Mouse (Mus musculus) limb, embryonic 14.5 days (tissue): ENCODE results near the gene Zfp541. TPM values are rescaled to one million over a fixed set of nuclear protein-coding genes. Genes with fewer than 3 reads are reported as not detected.

Source experiments
- ATAC-seq: fragments of 200-750 bp; cut with Nextera tagmentation; 2 replicates; pipeline ENCODE4 v1.8.0; 2017; ENCODE audit warnings: low read depth, moderate number of reproducible peaks, moderate TSS enrichment; ENCODE audit not compliant: low FRiP score
- DNase-seq: peaks from one replicate; pipeline ENCODE4 v3.0.0-alpha.2; 2015; ENCODE audit warnings: low spot score
- H3K27ac ChIP-seq: fragments of 300-500 bp; sonication (generic); replicated peaks from 2 replicates; pipeline ENCODE4 v1.5.1; 2014; ENCODE audit warnings: low read depth, mild to moderate bottlenecking, low read length, moderate library complexity, mixed read lengths
- H3K27me3 ChIP-seq: fragments of 300-500 bp; sonication (generic); 2 replicates; pipeline ENCODE4 v1.6.1; 2014; ENCODE audit warnings: low read length, mixed read lengths; ENCODE audit not compliant: control insufficient read depth, insufficient read depth
- H3K36me3 ChIP-seq: fragments of 300-500 bp; sonication (generic); 2 replicates; pipeline ENCODE4 v1.6.1; 2014; ENCODE audit warnings: mild to moderate bottlenecking, low read length, moderate library complexity, mixed read lengths; ENCODE audit not compliant: control insufficient read depth, insufficient read depth
- H3K4me1 ChIP-seq: fragments of 300-500 bp; sonication (generic); 2 replicates; pipeline ENCODE4 v1.6.1; 2014; ENCODE audit warnings: antibody characterized with exemption, low read length, mixed read lengths; ENCODE audit not compliant: control insufficient read depth, insufficient read depth
- H3K4me2 ChIP-seq: fragments of 300-500 bp; sonication (generic); replicated peaks from 2 replicates; pipeline ENCODE4 v1.6.1; 2014; ENCODE audit warnings: low read depth, mild to moderate bottlenecking, low read length, moderate library complexity; ENCODE audit not compliant: severe bottlenecking
- H3K4me3 ChIP-seq: fragments of 300-500 bp; sonication (generic); replicated peaks from 2 replicates; pipeline ENCODE4 v1.5.1; 2014; ENCODE audit warnings: low read length
- H3K9ac ChIP-seq: fragments of 300-500 bp; sonication (generic); 2 replicates; pipeline ENCODE4 v1.6.1; 2014; ENCODE audit warnings: mild to moderate bottlenecking, low read depth, low read length, moderate library complexity; ENCODE audit not compliant: severe bottlenecking
- H3K9me3 ChIP-seq: fragments of 300-500 bp; sonication (generic); 2 replicates; pipeline ENCODE4 v1.6.1; 2016; ENCODE audit warnings: low read length; ENCODE audit not compliant: control insufficient read depth
- POLR2A ChIP-seq: fragments of 200-500 bp; IDR thresholded peaks from 2 replicates; pipeline ENCODE4 v1.8.0; 2012; ENCODE audit warnings: inconsistent platforms, mild to moderate bottlenecking, moderate library complexity, borderline replicate concordance; ENCODE audit not compliant: insufficient read depth, insufficient read length; ENCODE audit errors: extremely low read depth
- WGBS: fragments of 180-500 bp; shearing (Covaris S2); extraction: QIAGEN DNeasy Blood & Tissue Kit; methylation state at CpG from one replicate; pipeline ENCODE4 v1.1.7; 2014; 5-methylcytosine and 5-hydroxymethylcytosine counted together
- polyA plus RNA-seq, 2 experiments: library from polyadenylated mRNA; depleted of rRNA in 1 of 2; stranded (reverse) in 1 of 2; unstranded in 1 of 2; fragments of >200 nt; fragmentation: Nextera tagmentation in 1 of 2; extraction: Ambion mirVana in 1 of 2; gene quantifications; 2 replicates each; pipeline versions ENCODE4 v1.2.1 to v1.2.3; 2012 to 2014

Zfp541 gene
- polyA plus RNA-seq, 2 experiments: 0.17 to 0.26 TPM

- H3K9ac ChIP-seq: no peak overlapping the region
- no peaks in the 10 kb centered on the region; the same call in 1 of the 2 replicates for H3K36me3 ChIP-seq
- WGBS: 83% methylated on average over 9 of the region's 9 CpGs
- H3K4me1 ChIP-seq: peaks cover 6% of the 10 kb centered on the region; the same call in 1 of the 2 replicates
- no peak overlapping the region for H3K4me2 ChIP-seq
- ATAC-seq: no peak
- no peak overlapping the region for H3K4me3 ChIP-seq
- no peaks in the 10 kb centered on the region for H3K9me3 ChIP-seq
- no peak for TF ChIP-seq POLR2A
- H3K27ac ChIP-seq: no peak overlapping the region
- no peaks in the 10 kb centered on the region for H3K27me3 ChIP-seq
- no peak for DNase-seq
Observed at GRCm38 (mm10) chr7:16018016-16018810, 43.4 kb upstream of the Zfp541 start.

- no peak for ATAC-seq
- H3K4me3 ChIP-seq: no peak overlapping the region
- no peaks in the 10 kb centered on the region for H3K36me3 ChIP-seq
- no peak for TF ChIP-seq POLR2A
- H3K27me3 ChIP-seq: no peaks in the 10 kb centered on the region
- H3K9ac ChIP-seq: no peak overlapping the region
- H3K27ac ChIP-seq: no peak overlapping the region
- no peak overlapping the region for H3K4me2 ChIP-seq
- no peaks in the 10 kb centered on the region for H3K4me1 ChIP-seq
- no peaks in the 10 kb centered on the region for H3K9me3 ChIP-seq
- 84% methylated on average over 5 of the region's 5 CpGs for WGBS
- DNase-seq: no peak
Observed at GRCm38 (mm10) chr7:16019256-16020094, 42.1 kb upstream of the Zfp541 start.

GRCm38 (mm10) chr7:16024603-16025222 is 36.9 kb upstream of the Zfp541 start:
- no peaks in the 10 kb centered on the region for H3K4me1 ChIP-seq
- H3K9ac ChIP-seq: no peak overlapping the region
- no peaks in the 10 kb centered on the region for H3K9me3 ChIP-seq
- no peaks in the 10 kb centered on the region for H3K36me3 ChIP-seq
- H3K27ac ChIP-seq: no peak overlapping the region
- ATAC-seq (no peak), DNase-seq (no peak)
- H3K4me3 ChIP-seq: no peak overlapping the region
- no peaks in the 10 kb centered on the region for H3K27me3 ChIP-seq
- H3K4me2 ChIP-seq: no peak overlapping the region
- no peak for TF ChIP-seq POLR2A
- 94% methylated on average over 8 of the region's 8 CpGs for WGBS

GRCm38 (mm10) chr7:16028102-16028927 is 33.3 kb upstream of the Zfp541 start:
- H3K27ac ChIP-seq: no peak overlapping the region
- no peak for TF ChIP-seq POLR2A
- ATAC-seq: no peak

More at GRCm38 (mm10) chr7:16028102-16028927, 33.3 kb upstream of the Zfp541 start:
- WGBS: 86% methylated on average over 6 of the region's 6 CpGs
- Histone ChIP-seq H3K9me3 (no peaks in the 10 kb centered on the region), H3K9ac (no peak overlapping the region), H3K4me1 (no peaks in the 10 kb centered on the region), H3K36me3 (peaks cover 4% of the 10 kb centered on the region; the same call in 1 of the 2 replicates), H3K4me3 (no peak overlapping the region), H3K4me2 (no peak overlapping the region), H3K27me3 (no peaks in the 10 kb centered on the region)
- no peak for DNase-seq
